Mouse (Mus musculus): ENCODE data around the gene Veph1. TPM values are rescaled to one million over a fixed set of nuclear protein-coding genes. Genes with fewer than 3 reads are reported as not detected.

Veph1 gene
- polyA plus RNA-seq, 1 experiment from 2014 or later: 4.8 TPM

- Histone ChIP-seq H3K4me2 (no peak overlapping the region), H3K9ac (no peak overlapping the region), H3K4me3 (no peak overlapping the region), H3K27ac (replicated peaks) (no peak overlapping the region), H3K4me1 (replicated peaks) (no peaks in the 10 kb centered on the region), H3K27me3 (no peaks in the 10 kb centered on the region), H3K36me3 (no peaks in the 10 kb centered on the region), H3K9me3 (no peaks in the 10 kb centered on the region)
- ATAC-seq (ENCODE audit: low read depth): no peak
- 69% methylated on average over 10 of the region's 10 CpGs for WGBS
Measured at GRCm38 (mm10) chr3:66050092-66050886, 246.3 kb downstream of the Veph1 start.

GRCm38 (mm10) chr3:66040857-66041494 lies 255.7 kb downstream of the Veph1 start:
- no peak for ATAC-seq (ENCODE audit: low read depth)
- Histone ChIP-seq H3K4me3 (no peak overlapping the region), H3K4me2 (no peak overlapping the region), H3K36me3 (no peaks in the 10 kb centered on the region), H3K9ac (no peak overlapping the region), H3K4me1 (replicated peaks) (no peaks in the 10 kb centered on the region), H3K27ac (replicated peaks) (no peak overlapping the region), H3K9me3 (no peaks in the 10 kb centered on the region), H3K27me3 (no peaks in the 10 kb centered on the region)
- 67% methylated on average over 5 of the region's 5 CpGs for WGBS

GRCm38 (mm10) chr3:66035226-66035625 lies 261.4 kb downstream of the Veph1 start:
- Histone ChIP-seq H3K27ac (replicated peaks) (no peak overlapping the region), H3K4me2 (no peak overlapping the region), H3K27me3 (no peaks in the 10 kb centered on the region), H3K4me3 (no peak overlapping the region), H3K9ac (no peak overlapping the region), H3K36me3 (no peaks in the 10 kb centered on the region), H3K9me3 (no peaks in the 10 kb centered on the region), H3K4me1 (replicated peaks) (no peaks in the 10 kb centered on the region)
- WGBS: 91% methylated on average over 5 of the region's 5 CpGs
- no peak for ATAC-seq (ENCODE audit: low read depth)

- 71% methylated on average over 2 of the region's 2 CpGs for WGBS
- Histone ChIP-seq H3K27me3 (no peaks in the 10 kb centered on the region), H3K4me1 (replicated peaks) (no peaks in the 10 kb centered on the region), H3K27ac (replicated peaks) (no peak overlapping the region), H3K4me3 (no peak overlapping the region), H3K4me2 (no peak overlapping the region), H3K9ac (no peak overlapping the region), H3K9me3 (no peaks in the 10 kb centered on the region), H3K36me3 (no peaks in the 10 kb centered on the region)
- no peak for ATAC-seq (ENCODE audit: low read depth)
Measured at GRCm38 (mm10) chr3:66033346-66033745, 263.3 kb downstream of the Veph1 start.

GRCm38 (mm10) chr3:66025454-66025853 lies 271.2 kb downstream of the Veph1 start:
- no peak overlapping the region for H3K27ac ChIP-seq (replicated peaks)
- WGBS: 80% methylated on average over 3 of the region's 3 CpGs

GRCm38 (mm10) chr3:66024220-66024792 lies 272.3 kb downstream of the Veph1 start:
- H3K4me3 ChIP-seq: no peak overlapping the region
- H3K36me3 ChIP-seq: no peaks in the 10 kb centered on the region
- no peak overlapping the region for H3K4me2 ChIP-seq
- H3K9me3 ChIP-seq: no peaks in the 10 kb centered on the region
- ATAC-seq (ENCODE audit: low read depth): no peak
- no peaks in the 10 kb centered on the region for H3K4me1 ChIP-seq (replicated peaks)
- no peak overlapping the region for H3K27ac ChIP-seq (replicated peaks)
- no peak overlapping the region for H3K9ac ChIP-seq
- no peaks in the 10 kb centered on the region for H3K27me3 ChIP-seq
- WGBS: 69% methylated on average over 5 of the region's 5 CpGs

More at GRCm38 (mm10) chr3:66025454-66025853, 271.2 kb downstream of the Veph1 start:
- Histone ChIP-seq H3K27me3 (no peaks in the 10 kb centered on the region), H3K9me3 (no peaks in the 10 kb centered on the region), H3K4me1 (replicated peaks) (no peaks in the 10 kb centered on the region), H3K4me2 (no peak overlapping the region), H3K36me3 (no peaks in the 10 kb centered on the region), H3K4me3 (no peak overlapping the region), H3K9ac (no peak overlapping the region)
- ATAC-seq (ENCODE audit: low read depth): no peak

GRCm38 (mm10) chr3:66019171-66019570 lies 277.5 kb downstream of the Veph1 start:
- WGBS: 92% methylated on average over 5 of the region's 5 CpGs
- no peaks in the 10 kb centered on the region for H3K27me3 ChIP-seq

GRCm38 (mm10) chr3:66007632-66008401 lies 288.8 kb downstream of the Veph1 start:
- H3K4me2 ChIP-seq: no peak overlapping the region
- WGBS: 80% methylated on average over 3 of the region's 3 CpGs
- H3K36me3 ChIP-seq: no peaks in the 10 kb centered on the region
- no peaks in the 10 kb centered on the region for H3K9me3 ChIP-seq
- H3K4me3 ChIP-seq: no peak overlapping the region
- ATAC-seq (ENCODE audit: low read depth): no peak
- no peaks in the 10 kb centered on the region for H3K4me1 ChIP-seq (replicated peaks)
- no peak overlapping the region for H3K27ac ChIP-seq (replicated peaks)
- H3K27me3 ChIP-seq: no peaks in the 10 kb centered on the region
- H3K9ac ChIP-seq: no peak overlapping the region

More at GRCm38 (mm10) chr3:66019171-66019570, 277.5 kb downstream of the Veph1 start:
- Histone ChIP-seq H3K9ac (no peak overlapping the region), H3K4me3 (no peak overlapping the region), H3K4me1 (replicated peaks) (no peaks in the 10 kb centered on the region), H3K4me2 (no peak overlapping the region), H3K9me3 (no peaks in the 10 kb centered on the region), H3K27ac (replicated peaks) (no peak overlapping the region), H3K36me3 (no peaks in the 10 kb centered on the region)
- ATAC-seq (ENCODE audit: low read depth): no peak

- H3K27me3 ChIP-seq: no peaks in the 10 kb centered on the region
- ATAC-seq (ENCODE audit: low read depth): no peak
Measured at GRCm38 (mm10) chr3:66004989-66005388, 291.6 kb downstream of the Veph1 start.

GRCm38 (mm10) chr3:66004220-66004951 lies 292.3 kb downstream of the Veph1 start:
- H3K27ac ChIP-seq (replicated peaks): no peak overlapping the region
- 76% methylated on average over 7 of the region's 7 CpGs for WGBS
- H3K4me2 ChIP-seq: no peak overlapping the region
- H3K27me3 ChIP-seq: no peaks in the 10 kb centered on the region
- H3K4me1 ChIP-seq (replicated peaks): no peaks in the 10 kb centered on the region
- H3K9me3 ChIP-seq: no peaks in the 10 kb centered on the region
- H3K4me3 ChIP-seq: no peak overlapping the region
- no peaks in the 10 kb centered on the region for H3K36me3 ChIP-seq
- no peak for ATAC-seq (ENCODE audit: low read depth)
- no peak overlapping the region for H3K9ac ChIP-seq

More at GRCm38 (mm10) chr3:66004989-66005388, 291.6 kb downstream of the Veph1 start:
- Histone ChIP-seq H3K9me3 (no peaks in the 10 kb centered on the region), H3K4me2 (no peak overlapping the region), H3K9ac (no peak overlapping the region), H3K36me3 (no peaks in the 10 kb centered on the region), H3K27ac (replicated peaks) (no peak overlapping the region), H3K4me1 (replicated peaks) (no peaks in the 10 kb centered on the region), H3K4me3 (no peak overlapping the region)
- WGBS: 90% methylated on average over 4 of the region's 4 CpGs
